Mouse (Mus musculus): Measurements from ENCODE around the gene Mex3a. TPM values are rescaled to one million over a fixed set of nuclear protein-coding genes. Genes with fewer than 3 reads are reported as not detected.

Gene Mex3a
- polyA plus RNA-seq, 1 experiment from 2014 or later, result 21.5 TPM

GRCm38 (mm10) chr3:88561989-88562388 lies 29.8 kb downstream of the Mex3a start:
- H3K9ac ChIP-seq (ENCODE audit: low read depth, low read length), result no peak overlapping the region
- DNase-seq (ENCODE audit: low spot score) (no peak), ATAC-seq (ENCODE audit: low read depth) (0 out of 2 replicates have a peak, but pooled peaks have one; percentile 35)
- H3K4me3 ChIP-seq (ENCODE audit: low read depth, low read length), result no peak overlapping the region
- H3K4me2 ChIP-seq (ENCODE audit: low read depth, low read length), result no peak overlapping the region
- no peaks in the 10 kb centered on the region for H3K9me3 ChIP-seq (ENCODE audit: control insufficient read depth, low read length)
- 68% methylated on average over 4 of the region's 4 CpGs for WGBS
- peaks cover 99% of the 10 kb centered on the region for H3K36me3 ChIP-seq (ENCODE audit: control insufficient read depth, insufficient read depth, low read length)
- H3K4me1 ChIP-seq (ENCODE audit: control insufficient read depth, insufficient read depth, low read length), result no peaks in the 10 kb centered on the region
- H3K27me3 ChIP-seq (replicated peaks; ENCODE audit: control insufficient read depth, insufficient read depth, low read length), result no peaks in the 10 kb centered on the region
- no peak overlapping the region for H3K27ac ChIP-seq (replicated peaks; ENCODE audit: low read depth, low read length)

- WGBS, result 72% methylated on average over 4 of the region's 4 CpGs
- H3K9me3 ChIP-seq (ENCODE audit: control insufficient read depth, low read length), result no peaks in the 10 kb centered on the region
- H3K4me1 ChIP-seq (ENCODE audit: control insufficient read depth, insufficient read depth, low read length), result no peaks in the 10 kb centered on the region
- no peak overlapping the region for H3K4me3 ChIP-seq (ENCODE audit: low read depth, low read length)
- ATAC-seq (ENCODE audit: low read depth), result no peak
- H3K27ac ChIP-seq (replicated peaks; ENCODE audit: low read depth, low read length), result no peak overlapping the region
- DNase-seq (ENCODE audit: low spot score), result no peak
- H3K27me3 ChIP-seq (replicated peaks; ENCODE audit: control insufficient read depth, insufficient read depth, low read length), result no peaks in the 10 kb centered on the region
- H3K36me3 ChIP-seq (ENCODE audit: control insufficient read depth, insufficient read depth, low read length), result peaks cover 98% of the 10 kb centered on the region
- H3K9ac ChIP-seq (ENCODE audit: low read depth, low read length), result no peak overlapping the region
- no peak overlapping the region for H3K4me2 ChIP-seq (ENCODE audit: low read depth, low read length)
These were observed 31.2 kb downstream of the Mex3a start for GRCm38 (mm10) chr3:88563442-88563841.

- no peak overlapping the region for H3K27ac ChIP-seq (replicated peaks; ENCODE audit: low read depth, low read length)
- no peaks in the 10 kb centered on the region for H3K9me3 ChIP-seq (ENCODE audit: control insufficient read depth, low read length)
- no peak for DNase-seq (ENCODE audit: low spot score)
- H3K4me3 ChIP-seq (ENCODE audit: low read depth, low read length), result no peak overlapping the region
- no peak for ATAC-seq (ENCODE audit: low read depth)
- peaks cover 99% of the 10 kb centered on the region for H3K36me3 ChIP-seq (ENCODE audit: control insufficient read depth, insufficient read depth, low read length)
- no peak overlapping the region for H3K4me2 ChIP-seq (ENCODE audit: low read depth, low read length)
- 84% methylated on average over 7 of the region's 7 CpGs for WGBS
- no peak overlapping the region for H3K9ac ChIP-seq (ENCODE audit: low read depth, low read length)
- H3K27me3 ChIP-seq (replicated peaks; ENCODE audit: control insufficient read depth, insufficient read depth, low read length), result no peaks in the 10 kb centered on the region
- no peaks in the 10 kb centered on the region for H3K4me1 ChIP-seq (ENCODE audit: control insufficient read depth, insufficient read depth, low read length)
These were observed 31.8 kb downstream of the Mex3a start for GRCm38 (mm10) chr3:88563966-88564365.

- Histone ChIP-seq H3K9me3 (ENCODE audit: control insufficient read depth, low read length) (no peaks in the 10 kb centered on the region), H3K4me1 (ENCODE audit: control insufficient read depth, insufficient read depth, low read length) (no peaks in the 10 kb centered on the region), H3K4me2 (ENCODE audit: low read depth, low read length) (no peak overlapping the region), H3K27ac (replicated peaks; ENCODE audit: low read depth, low read length) (no peak overlapping the region), H3K4me3 (ENCODE audit: low read depth, low read length) (no peak overlapping the region), H3K36me3 (ENCODE audit: control insufficient read depth, insufficient read depth, low read length) (peaks cover 91% of the 10 kb centered on the region), H3K27me3 (replicated peaks; ENCODE audit: control insufficient read depth, insufficient read depth, low read length) (no peaks in the 10 kb centered on the region), H3K9ac (ENCODE audit: low read depth, low read length) (no peak overlapping the region)
- DNase-seq (ENCODE audit: low spot score) (no peak), ATAC-seq (ENCODE audit: low read depth) (no peak)
- 94% methylated on average over 3 of the region's 3 CpGs for WGBS
These were observed 33.9 kb downstream of the Mex3a start for GRCm38 (mm10) chr3:88566116-88566515.

GRCm38 (mm10) chr3:88566536-88567061 lies 34.4 kb downstream of the Mex3a start:
- Histone ChIP-seq H3K27me3 (replicated peaks; ENCODE audit: control insufficient read depth, insufficient read depth, low read length) (no peaks in the 10 kb centered on the region), H3K4me2 (ENCODE audit: low read depth, low read length) (no peak overlapping the region), H3K9me3 (ENCODE audit: control insufficient read depth, low read length) (no peaks in the 10 kb centered on the region), H3K4me3 (ENCODE audit: low read depth, low read length) (no peak overlapping the region), H3K9ac (ENCODE audit: low read depth, low read length) (no peak overlapping the region), H3K4me1 (ENCODE audit: control insufficient read depth, insufficient read depth, low read length) (no peaks in the 10 kb centered on the region), H3K27ac (replicated peaks; ENCODE audit: low read depth, low read length) (no peak overlapping the region), H3K36me3 (ENCODE audit: control insufficient read depth, insufficient read depth, low read length) (peaks cover 86% of the 10 kb centered on the region)
- 85% methylated on average over 4 of the region's 4 CpGs for WGBS
- ATAC-seq (ENCODE audit: low read depth) (no peak), DNase-seq (ENCODE audit: low spot score) (no peak)

- H3K4me3 ChIP-seq (ENCODE audit: low read depth, low read length), result no peak overlapping the region
- no peaks in the 10 kb centered on the region for H3K27me3 ChIP-seq (replicated peaks; ENCODE audit: control insufficient read depth, insufficient read depth, low read length)
- H3K9ac ChIP-seq (ENCODE audit: low read depth, low read length), result no peak overlapping the region
- no peak for ATAC-seq (ENCODE audit: low read depth)
- H3K4me1 ChIP-seq (ENCODE audit: control insufficient read depth, insufficient read depth, low read length), result no peaks in the 10 kb centered on the region
- peaks cover 73% of the 10 kb centered on the region for H3K36me3 ChIP-seq (ENCODE audit: control insufficient read depth, insufficient read depth, low read length)
- WGBS, result 86% methylated on average over 6 of the region's 6 CpGs
- H3K4me2 ChIP-seq (ENCODE audit: low read depth, low read length), result no peak overlapping the region
- H3K9me3 ChIP-seq (ENCODE audit: control insufficient read depth, low read length), result no peaks in the 10 kb centered on the region
- no peak for DNase-seq (ENCODE audit: low spot score)
- no peak overlapping the region for H3K27ac ChIP-seq (replicated peaks; ENCODE audit: low read depth, low read length)
These were observed 35.7 kb downstream of the Mex3a start for GRCm38 (mm10) chr3:88567892-88568291.

GRCm38 (mm10) chr3:88568615-88569014 lies 36.4 kb downstream of the Mex3a start:
- WGBS, result 96% methylated on average over 2 of the region's 2 CpGs
- H3K9ac ChIP-seq (ENCODE audit: low read depth, low read length), result no peak overlapping the region
- H3K4me3 ChIP-seq (ENCODE audit: low read depth, low read length), result no peak overlapping the region
- no peak overlapping the region for H3K4me2 ChIP-seq (ENCODE audit: low read depth, low read length)
- H3K27ac ChIP-seq (replicated peaks; ENCODE audit: low read depth, low read length), result no peak overlapping the region
- H3K27me3 ChIP-seq (replicated peaks; ENCODE audit: control insufficient read depth, insufficient read depth, low read length), result no peaks in the 10 kb centered on the region
- H3K36me3 ChIP-seq (ENCODE audit: control insufficient read depth, insufficient read depth, low read length), result peaks cover 66% of the 10 kb centered on the region
- ATAC-seq (ENCODE audit: low read depth) (no peak), DNase-seq (ENCODE audit: low spot score) (no peak)
- H3K4me1 ChIP-seq (ENCODE audit: control insufficient read depth, insufficient read depth, low read length), result no peaks in the 10 kb centered on the region
- H3K9me3 ChIP-seq (ENCODE audit: control insufficient read depth, low read length), result no peaks in the 10 kb centered on the region

GRCm38 (mm10) chr3:88569093-88569492 lies 36.9 kb downstream of the Mex3a start:
- no peak for ATAC-seq (ENCODE audit: low read depth)
- no peak overlapping the region for H3K9ac ChIP-seq (ENCODE audit: low read depth, low read length)

GRCm38 (mm10) chr3:88569694-88570093 lies 37.5 kb downstream of the Mex3a start:
- no peak overlapping the region for H3K4me2 ChIP-seq (ENCODE audit: low read depth, low read length)
- no peaks in the 10 kb centered on the region for H3K4me1 ChIP-seq (ENCODE audit: control insufficient read depth, insufficient read depth, low read length)
- WGBS, result 93% methylated on average over 5 of the region's 5 CpGs
- no peak for ATAC-seq (ENCODE audit: low read depth)
- no peak overlapping the region for H3K4me3 ChIP-seq (ENCODE audit: low read depth, low read length)
- no peak overlapping the region for H3K9ac ChIP-seq (ENCODE audit: low read depth, low read length)
- DNase-seq (ENCODE audit: low spot score), result no peak
- no peaks in the 10 kb centered on the region for H3K9me3 ChIP-seq (ENCODE audit: control insufficient read depth, low read length)
- no peak overlapping the region for H3K27ac ChIP-seq (replicated peaks; ENCODE audit: low read depth, low read length)
- peaks cover 55% of the 10 kb centered on the region for H3K36me3 ChIP-seq (ENCODE audit: control insufficient read depth, insufficient read depth, low read length)
- H3K27me3 ChIP-seq (replicated peaks; ENCODE audit: control insufficient read depth, insufficient read depth, low read length), result no peaks in the 10 kb centered on the region

More at GRCm38 (mm10) chr3:88569093-88569492, 36.9 kb downstream of the Mex3a start:
- Histone ChIP-seq H3K4me1 (ENCODE audit: control insufficient read depth, insufficient read depth, low read length) (no peaks in the 10 kb centered on the region), H3K27ac (replicated peaks; ENCODE audit: low read depth, low read length) (no peak overlapping the region), H3K4me2 (ENCODE audit: low read depth, low read length) (no peak overlapping the region), H3K9me3 (ENCODE audit: control insufficient read depth, low read length) (no peaks in the 10 kb centered on the region), H3K36me3 (ENCODE audit: control insufficient read depth, insufficient read depth, low read length) (peaks cover 61% of the 10 kb centered on the region), H3K27me3 (replicated peaks; ENCODE audit: control insufficient read depth, insufficient read depth, low read length) (no peaks in the 10 kb centered on the region), H3K4me3 (ENCODE audit: low read depth, low read length) (no peak overlapping the region)
- 98% methylated on average over 2 of the region's 2 CpGs for WGBS
- no peak for DNase-seq (ENCODE audit: low spot score)
